Mouse (Mus musculus): ENCODE results near the gene Actr6.
"Not testable (repeated sequence)": the region's sequence is repeated elsewhere in the genome, so short reads cannot be mapped to it uniquely, and the experiment has no call there.

The Actr6 gene

DNA sequence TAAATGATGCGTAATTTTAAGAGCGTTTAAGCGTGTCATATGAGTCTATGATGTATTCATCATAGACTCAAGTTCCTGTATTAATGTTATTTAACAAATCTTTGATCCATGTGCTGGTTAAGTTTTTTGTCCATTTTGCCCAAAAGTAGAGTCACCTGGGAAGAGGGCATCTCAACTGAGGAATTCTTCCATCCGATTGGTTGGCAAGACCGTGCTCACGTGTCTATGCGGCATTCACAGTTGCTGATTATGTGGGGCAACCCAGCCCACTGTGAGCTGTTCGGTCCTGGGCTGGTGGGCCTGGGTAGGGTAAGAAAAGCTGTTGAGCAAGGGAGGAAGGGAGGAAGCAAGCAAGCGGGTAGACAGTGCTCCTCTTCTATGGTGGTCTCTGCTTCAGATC is 6.3 kb upstream of the Actr6 start:
- in situ Hi-C loops (cut with MboI, MseI) = loop anchor here (5.0 kb wide), 1 partner anchor 51 kb away; the partner anchor contains the start of gene Scyl2

DNA sequence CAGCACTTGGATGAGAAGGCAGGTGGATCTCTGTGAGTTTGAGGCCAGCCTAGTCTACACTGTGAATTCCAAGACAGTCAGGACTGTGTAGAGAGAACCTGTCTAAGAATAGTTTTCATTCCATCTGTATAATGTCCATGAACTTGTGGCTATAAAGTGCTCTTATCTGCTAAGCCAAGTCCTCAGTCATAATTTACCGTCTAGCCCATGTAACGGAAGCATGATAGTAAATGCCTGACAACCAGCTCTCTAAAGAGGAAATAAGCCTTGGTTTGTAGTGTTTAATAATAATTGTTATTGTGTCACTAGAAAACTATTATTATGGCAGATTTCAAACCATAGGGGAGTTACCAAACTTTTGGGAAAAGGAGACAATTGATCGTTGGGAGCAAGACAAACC is 5.8 kb upstream of the Actr6 start:
- in situ Hi-C loops (cut with MboI, MseI) = loop anchor here (5.0 kb wide), 1 partner anchor 51 kb away; the partner anchor contains the start of gene Scyl2

DNA sequence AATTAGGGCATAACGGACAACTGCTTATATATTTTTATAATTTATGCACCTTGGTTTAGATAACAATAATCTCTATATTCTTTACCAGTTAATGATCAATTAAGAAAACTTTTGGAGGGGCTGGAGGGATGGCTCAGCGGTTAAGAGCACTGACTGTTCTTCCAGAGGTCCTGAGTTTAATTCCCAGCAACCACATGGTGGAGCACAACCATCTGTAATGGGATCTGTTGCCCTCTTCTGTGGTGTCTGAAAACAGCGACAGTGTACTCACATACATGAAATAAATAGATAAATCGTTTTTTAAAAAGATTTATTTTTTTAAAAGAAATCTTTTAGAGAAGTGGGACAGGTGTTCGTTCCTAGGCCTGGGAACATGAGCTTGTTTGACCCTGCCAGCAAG is 5.0 kb upstream of the Actr6 start:
- in situ Hi-C loops (cut with MboI, MseI) = loop anchor here (5.0 kb wide), 1 partner anchor 50 kb away; the partner anchor contains the start of gene Scyl2

GRCm38 (mm10) chr10:89731341-89731740 is 754 bp downstream of the Actr6 start:
- in situ Hi-C loops (cut with MboI, MseI) = no loop called here

- in situ Hi-C loops (cut with MboI, MseI) = no loop called here
Observed at GRCm38 (mm10) chr10:89730386-89730785, 1.7 kb downstream of the Actr6 start.

DNA sequence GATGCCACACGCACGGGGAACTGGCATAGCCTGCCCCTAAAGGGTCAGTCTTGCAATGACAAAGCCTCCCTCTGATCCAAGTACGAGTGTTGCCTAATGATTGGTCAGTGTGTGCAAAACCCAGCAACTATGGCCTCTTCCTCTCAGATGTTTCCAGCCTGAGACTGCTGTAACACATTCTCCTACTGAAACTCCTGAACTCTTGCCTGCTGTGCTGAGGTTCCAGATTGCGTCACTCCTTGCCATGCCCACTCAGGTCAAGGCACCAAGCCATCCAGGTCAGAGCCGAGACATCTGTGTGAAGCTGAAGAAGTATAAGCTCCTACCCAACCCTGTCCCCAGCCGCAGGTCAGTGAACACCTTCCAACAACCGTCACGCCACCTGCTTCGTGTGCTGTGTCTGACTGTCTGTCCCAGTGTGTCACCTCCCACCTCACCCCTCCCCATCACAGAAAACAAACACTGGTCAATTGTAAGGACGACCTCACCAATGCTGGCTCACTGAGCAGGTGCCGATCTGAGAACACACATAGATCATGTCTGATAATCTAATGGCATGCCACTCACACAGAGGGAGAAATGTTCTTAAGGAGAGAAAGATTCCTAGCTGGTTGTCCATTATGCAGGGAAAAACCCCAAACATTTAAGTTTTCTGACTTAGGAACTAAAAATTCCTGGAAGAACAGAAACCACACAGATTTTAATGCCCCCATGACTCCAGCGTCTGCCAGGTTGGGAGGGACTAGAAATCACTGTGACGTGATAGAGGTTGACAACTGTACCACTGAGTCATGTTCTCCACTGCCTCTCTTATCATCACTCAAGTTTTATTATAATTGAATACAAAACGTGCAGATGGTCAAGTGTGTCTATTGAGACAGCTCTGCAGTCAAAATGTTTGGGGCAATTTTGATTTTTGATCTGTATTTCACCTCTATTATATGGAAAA is 9.6 kb downstream of the Actr6 start:
- in situ Hi-C loops (cut with MboI, MseI) = no loop called here

- in situ Hi-C loops (cut with MboI, MseI) = no loop called here
Observed at GRCm38 (mm10) chr10:89720796-89721195, 11.3 kb downstream of the Actr6 start.

- in situ Hi-C loops (cut with MboI, MseI) = no loop called here
Observed at GRCm38 (mm10) chr10:89720252-89720651, 11.8 kb downstream of the Actr6 start.

- in situ Hi-C loops (cut with MboI, MseI) = no loop called here
Observed at GRCm38 (mm10) chr10:89714910-89715309, 17.2 kb downstream of the Actr6 start.

DNA sequence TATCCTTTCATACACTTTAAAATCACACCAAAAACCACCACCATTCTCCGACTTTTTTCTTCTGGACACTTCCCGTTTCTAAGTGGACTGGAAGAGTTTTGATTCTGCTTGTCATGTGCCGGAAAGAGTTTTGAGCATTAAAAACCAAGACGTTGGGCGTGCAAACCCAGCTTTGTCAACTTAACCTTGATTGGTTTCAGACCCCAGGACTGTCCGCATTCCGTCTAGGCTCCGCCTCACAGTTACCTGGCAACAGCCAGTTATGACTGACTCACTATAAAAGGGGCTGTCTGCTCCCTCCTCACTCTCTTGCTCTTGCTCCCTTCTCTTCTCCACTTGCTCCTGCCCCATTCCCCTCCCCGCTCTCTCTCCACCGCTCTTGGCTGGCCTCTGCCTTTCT is 23.4 kb downstream of the Actr6 start:
- in situ Hi-C loops (cut with MboI, MseI) = no loop called here

- in situ Hi-C loops (cut with MboI, MseI) = no loop called here
Observed at GRCm38 (mm10) chr10:89707397-89707796, 24.7 kb downstream of the Actr6 start.

- in situ Hi-C loops (cut with MboI, MseI) = no loop called here
Observed at GRCm38 (mm10) chr10:89703042-89703441, 29.1 kb downstream of the Actr6 start.

DNA sequence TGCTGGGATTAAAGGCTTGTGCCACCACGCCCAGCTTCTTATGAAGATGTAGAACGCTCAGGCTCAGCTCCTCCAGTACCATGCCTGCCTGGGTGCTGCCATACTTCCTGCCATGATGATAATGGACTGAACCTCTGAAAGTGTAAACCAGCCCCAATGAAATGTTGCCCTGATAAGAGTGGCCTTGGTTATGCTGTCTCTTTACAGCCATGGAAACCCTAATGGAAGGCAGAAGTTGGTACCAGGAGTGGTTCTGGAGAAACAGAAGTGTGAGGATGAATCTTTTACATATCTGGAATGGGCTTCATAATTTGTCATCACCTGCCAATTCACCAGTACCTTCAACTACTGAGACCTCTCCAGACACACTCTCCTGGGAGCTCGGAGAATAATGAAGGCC is 34.1 kb downstream of the Actr6 start:
- in situ Hi-C loops (cut with MboI, MseI) = no loop called here

DNA sequence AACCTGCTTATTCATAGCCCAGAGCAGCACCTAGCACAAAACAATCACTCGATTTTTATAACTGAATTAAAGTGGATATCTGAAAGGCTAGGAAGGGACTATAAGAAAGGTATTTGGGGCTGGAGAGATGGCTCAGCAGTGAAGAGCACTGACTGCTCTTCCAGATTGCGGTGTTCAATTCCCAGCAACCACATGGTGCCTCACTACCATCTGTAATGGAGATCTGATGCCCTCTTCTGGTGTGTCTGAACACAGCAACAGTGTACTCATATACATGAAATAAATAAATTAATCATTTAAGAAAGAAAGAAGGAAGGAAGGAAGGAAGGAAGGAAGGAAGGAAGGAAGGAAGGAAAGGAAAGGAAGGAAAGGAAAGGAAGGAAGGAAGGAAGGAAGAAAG is 35.8 kb downstream of the Actr6 start:
- in situ Hi-C loops (cut with MboI, MseI) = not testable (repeated sequence)

- in situ Hi-C loops (cut with MboI, MseI) = no loop called here
Observed at GRCm38 (mm10) chr10:89695194-89695911, 36.7 kb downstream of the Actr6 start.

DNA sequence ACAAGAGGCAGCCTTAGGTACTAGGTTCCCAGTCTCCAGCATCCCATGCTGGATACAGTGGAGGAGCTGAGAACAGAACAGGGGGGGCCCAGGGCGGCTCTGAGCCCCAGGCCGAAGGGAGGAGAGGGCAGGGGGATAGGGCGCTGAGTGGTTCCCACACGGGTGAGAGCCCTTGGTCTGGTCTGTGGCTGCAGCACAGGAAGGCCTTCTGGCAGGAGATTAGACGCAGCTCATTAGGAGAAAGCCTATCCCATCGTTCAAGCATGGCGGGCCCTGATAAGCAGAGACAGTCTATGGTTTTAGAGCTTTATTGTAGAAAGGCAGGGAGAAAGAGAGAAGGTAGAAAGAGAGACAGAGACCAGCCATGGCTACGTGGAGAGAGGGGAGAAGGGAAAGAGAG is 42.1 kb downstream of the Actr6 start:
- in situ Hi-C loops (cut with MboI, MseI) = no loop called here

GRCm38 (mm10) chr10:89687455-89687854 is 44.6 kb downstream of the Actr6 start:
- in situ Hi-C loops (cut with MboI, MseI) = loop anchor here (5.0 kb wide), 1 partner anchor 50 kb away; no protein-coding TSS in a partner anchor

DNA sequence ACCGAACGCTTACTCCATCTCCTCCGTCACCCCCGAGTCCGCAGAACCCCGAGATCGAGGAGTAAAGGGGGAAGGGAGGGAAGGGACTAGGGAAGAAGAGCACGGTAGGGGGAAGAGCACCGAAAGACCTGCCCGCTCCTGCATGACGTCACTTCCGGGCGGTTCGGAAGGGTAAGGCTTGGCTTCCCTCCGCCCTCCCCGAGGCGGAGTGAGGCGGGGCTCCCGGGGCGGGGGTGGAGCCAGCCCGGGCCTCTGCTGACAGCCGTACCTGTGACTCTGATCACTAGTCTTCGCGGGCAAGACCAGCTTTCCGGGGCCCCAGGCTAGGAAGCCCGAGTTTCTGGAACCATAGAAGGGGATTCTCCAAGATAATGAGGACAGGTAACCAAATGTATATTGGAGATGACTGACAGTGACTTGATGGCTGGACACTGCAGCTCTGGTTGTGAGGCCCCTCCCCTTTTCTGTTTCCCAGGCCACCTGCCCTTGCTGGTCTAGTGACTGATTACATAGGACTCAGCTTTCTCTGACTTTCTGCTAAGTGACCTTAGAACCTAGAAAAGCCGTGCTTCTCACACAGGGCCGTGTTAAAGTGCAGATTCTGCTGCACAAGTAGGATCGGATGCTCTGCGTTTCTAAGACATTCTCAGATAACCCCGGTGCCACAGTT is 45.8 kb downstream of the Actr6 start, which contains the start of gene Scyl2:
Scyl2 (minus strand) TSS at position 147 of the 670 bp plus-strand sequence.
- in situ Hi-C loops (cut with MboI, MseI) = loop anchor here (5.0 kb wide), 1 partner anchor 51 kb away; no protein-coding TSS in a partner anchor

GRCm38 (mm10) chr10:89685391-89686138 is 46.5 kb downstream of the Actr6 start:
- in situ Hi-C loops (cut with MboI, MseI) = loop anchor here (5.0 kb wide), 1 partner anchor 52 kb away; no protein-coding TSS in a partner anchor

- in situ Hi-C loops (cut with MboI, MseI) = no loop called here
Observed at GRCm38 (mm10) chr10:89682961-89683360, 49.1 kb downstream of the Actr6 start.

DNA sequence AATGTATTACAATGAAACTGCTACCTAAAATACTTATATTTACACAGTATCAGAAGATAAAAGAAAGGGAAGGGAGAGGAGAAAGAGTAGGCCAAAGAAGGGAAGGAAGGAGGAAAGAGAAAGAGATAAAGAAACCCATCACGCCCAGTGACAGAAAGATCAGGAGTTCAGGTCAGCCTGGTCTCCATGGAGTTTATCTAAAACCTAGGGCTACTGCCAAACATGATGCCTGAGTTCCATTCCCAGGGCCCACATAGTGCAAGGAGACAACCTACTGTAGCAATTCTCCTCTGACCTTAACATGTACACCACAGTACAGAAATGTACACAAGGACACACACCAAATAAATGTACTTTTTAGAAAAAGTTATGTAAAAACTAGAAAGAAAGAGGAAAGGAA is 49.9 kb downstream of the Actr6 start:
- in situ Hi-C loops (cut with MboI, MseI) = no loop called here

All from regulatory T cell (primary cell).